Mouse (Mus musculus) urinary bladder, postnatal 36 days (tissue): ENCODE measurements around the gene Tbc1d1.
"Not testable (repeated sequence)": the region's sequence is repeated elsewhere in the genome, so short reads cannot be mapped to it uniquely, and the experiment has no call there.

Experiments
- DNase-seq, 2 experiments: peaks; one replicate each; pipeline ENCODE4 v3.0.0; 2022; ENCODE audit warnings: low spot score in 2 of 2, mixed read lengths in 1 of 2

The Tbc1d1 gene

DNA sequence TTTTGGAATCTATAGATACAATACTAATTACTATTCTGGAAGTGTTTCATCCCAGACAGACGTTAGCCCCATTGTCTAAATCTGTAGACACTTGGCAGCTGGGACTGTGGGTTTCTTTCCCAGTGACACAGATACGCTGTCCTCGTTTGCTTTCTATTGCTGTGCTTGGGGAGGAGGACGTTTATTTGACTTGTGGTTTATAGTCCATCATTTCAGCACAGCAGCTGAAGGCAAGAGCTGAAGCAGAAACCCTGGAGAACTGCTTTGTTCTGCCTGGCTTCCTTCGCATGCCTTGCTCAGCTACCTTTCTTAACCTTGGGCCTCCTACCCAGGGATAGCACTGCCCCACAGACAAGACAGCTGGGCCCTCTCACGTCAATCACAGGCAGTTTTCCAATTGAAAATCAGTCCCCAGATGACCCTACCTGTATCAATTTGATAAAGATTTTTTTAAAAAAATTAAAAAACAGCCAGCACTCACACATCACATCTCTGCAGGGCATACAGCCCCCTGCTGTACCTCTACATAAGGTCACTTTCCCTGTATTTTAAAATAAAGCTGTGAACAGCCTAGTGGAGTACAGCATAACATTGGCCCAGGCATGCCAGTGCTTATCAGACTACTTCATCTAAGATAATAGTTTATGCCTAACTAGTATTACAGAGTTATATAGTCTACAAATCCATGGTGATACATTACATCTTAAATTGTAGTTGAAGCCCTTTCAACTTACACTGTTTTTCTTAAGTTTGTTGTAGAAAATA lies 158.4 kb downstream of the Tbc1d1 start:
- no peak for DNase-seq

DNA sequence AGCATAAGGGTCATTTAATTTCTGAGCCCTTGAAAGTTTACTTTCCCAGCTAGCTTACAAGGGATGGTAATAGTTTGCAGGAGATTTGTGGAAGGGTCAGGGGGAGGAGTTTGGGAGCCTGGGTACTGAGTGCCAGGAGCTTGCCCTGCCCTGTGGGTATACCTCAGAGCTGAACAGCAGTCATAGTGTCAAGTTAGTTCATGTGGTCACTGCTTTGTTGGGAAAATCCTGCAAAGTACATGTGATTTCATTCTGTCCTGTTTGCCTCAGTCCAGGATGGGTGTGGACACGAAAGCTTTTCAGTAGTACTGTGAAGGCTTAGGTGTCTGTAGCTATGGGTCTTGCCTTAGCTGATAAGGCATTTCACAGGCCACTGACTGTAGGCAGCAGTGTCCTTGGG lies 159.0 kb downstream of the Tbc1d1 start:
- no peak for DNase-seq

DNA sequence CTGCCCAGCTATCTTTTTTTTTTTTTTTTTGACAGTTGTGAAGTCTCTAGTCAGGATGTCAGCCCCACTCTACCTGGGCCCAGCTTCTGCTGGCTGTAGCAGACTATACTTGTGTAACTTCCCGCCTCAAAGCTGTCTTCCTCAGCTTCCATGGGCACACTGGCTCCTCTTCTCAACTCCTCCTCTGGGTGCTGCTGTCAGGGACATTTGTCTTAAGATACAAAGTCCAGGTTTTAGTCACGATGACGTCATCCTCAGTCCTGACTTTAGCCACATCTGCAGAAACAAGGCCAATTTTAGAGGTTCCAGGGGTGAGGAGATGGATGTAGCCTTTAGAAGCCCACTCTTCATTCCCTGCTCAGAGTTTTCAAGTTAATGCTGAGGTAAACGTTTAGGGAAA lies 167.2 kb downstream of the Tbc1d1 start:
- no peak for DNase-seq

DNA sequence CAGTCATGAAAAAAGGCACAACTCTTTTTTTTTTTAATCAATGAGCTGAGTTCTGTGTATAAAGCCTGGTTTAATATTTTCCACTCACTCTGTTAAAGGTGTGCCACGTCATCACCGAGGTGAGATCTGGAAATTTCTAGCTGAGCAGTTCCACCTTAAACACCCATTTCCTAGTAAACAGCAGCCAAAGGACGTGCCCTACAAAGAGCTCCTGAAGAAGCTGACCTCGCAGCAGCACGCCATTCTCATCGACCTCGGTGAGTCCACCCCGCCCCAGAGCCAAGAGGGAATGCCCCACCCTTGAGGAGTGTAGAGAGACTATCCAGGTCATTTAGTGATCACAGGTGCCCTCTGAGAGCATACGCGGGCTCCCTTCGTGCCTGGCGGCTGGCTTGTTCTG lies 168.2 kb downstream of the Tbc1d1 start:
- no peak for DNase-seq

DNA sequence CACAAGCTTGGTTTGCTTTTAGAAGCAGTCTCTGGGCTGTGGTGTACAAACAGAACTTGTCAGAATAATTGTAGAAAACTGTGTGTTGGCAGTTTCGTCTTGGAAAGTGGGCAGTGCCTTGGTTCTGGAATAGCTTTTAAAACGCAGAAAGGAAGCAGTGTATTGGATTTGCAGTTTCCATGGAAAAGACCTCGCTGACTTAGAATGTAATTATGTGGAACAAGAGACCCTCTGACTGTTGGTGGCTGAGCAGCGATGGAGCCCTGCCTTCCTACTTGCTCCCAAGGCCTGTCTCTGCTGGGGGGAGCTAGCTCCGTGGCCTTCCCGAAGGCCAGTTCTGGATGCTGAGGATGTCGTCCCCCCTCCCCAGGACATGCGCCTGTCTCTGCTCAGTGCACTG lies 168.8 kb downstream of the Tbc1d1 start:
- no peak for DNase-seq

DNA sequence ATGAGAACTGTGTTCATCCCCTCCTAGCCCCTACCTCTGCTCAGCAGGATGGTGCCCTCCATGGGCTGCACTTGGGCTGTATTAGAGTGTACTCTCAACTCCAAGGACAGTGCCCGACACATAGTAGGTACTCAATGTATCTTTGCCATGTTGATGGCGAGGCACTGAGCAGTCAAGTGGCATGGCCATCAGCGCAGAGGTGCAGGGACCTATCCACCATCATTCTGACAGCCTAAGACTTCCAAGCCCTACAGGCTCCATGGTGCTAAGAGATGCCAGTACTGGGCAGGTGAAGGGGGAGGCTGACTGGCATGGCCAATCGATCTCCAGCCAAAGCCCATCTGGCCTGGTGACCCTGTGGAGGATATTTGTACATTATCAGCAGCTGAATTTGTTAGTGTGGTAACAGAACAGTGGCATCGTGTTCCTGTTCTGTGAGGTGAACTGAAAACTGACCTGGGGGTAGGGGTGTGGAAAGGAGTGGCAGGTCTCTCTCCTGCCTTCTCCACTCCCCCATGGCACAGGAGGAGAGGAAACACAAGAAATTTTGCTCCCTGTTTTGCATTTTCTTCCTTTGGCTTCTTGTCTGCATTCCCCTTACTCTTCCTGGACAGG lies 169.7 kb downstream of the Tbc1d1 start:
- no peak for DNase-seq

DNA sequence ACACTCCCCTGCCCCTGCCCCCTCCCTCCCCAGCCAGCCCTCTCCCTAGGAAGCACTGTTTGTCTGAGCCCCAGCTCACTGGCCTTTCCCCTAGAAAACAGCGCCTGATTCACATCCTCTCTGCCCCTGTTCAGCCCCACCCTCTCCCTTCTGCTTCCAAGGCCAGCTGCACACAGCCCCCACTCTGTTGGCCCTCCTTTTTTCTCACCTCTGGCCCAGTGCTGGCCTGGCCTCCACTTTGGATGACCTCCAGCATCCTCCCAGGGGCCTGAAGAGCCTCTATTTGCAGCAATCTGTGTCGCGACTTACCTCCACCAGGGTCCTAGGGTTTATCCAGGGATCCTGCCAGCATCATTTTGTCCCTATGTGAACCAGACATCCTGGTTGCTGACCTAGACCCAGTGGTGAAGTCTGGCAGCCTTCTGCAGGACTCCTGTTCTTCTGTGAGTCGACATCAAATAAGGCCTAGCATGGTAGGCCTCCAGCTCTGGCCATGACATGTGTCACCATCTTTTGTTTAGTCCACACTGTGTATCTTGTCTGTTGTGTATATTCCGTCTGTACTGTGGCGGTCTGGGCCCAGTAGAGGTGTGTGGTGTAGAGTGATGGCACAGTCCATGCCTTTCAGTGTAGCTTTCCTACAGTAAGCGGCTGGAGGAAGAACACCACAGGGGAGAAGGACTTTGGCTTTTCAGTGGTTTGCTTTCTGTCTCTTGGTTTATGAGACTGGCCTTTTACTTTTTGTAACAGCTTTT lies 170.5 kb downstream of the Tbc1d1 start:
- DNase-seq = peak in 1 of 2 experiments; percentile 85

DNA sequence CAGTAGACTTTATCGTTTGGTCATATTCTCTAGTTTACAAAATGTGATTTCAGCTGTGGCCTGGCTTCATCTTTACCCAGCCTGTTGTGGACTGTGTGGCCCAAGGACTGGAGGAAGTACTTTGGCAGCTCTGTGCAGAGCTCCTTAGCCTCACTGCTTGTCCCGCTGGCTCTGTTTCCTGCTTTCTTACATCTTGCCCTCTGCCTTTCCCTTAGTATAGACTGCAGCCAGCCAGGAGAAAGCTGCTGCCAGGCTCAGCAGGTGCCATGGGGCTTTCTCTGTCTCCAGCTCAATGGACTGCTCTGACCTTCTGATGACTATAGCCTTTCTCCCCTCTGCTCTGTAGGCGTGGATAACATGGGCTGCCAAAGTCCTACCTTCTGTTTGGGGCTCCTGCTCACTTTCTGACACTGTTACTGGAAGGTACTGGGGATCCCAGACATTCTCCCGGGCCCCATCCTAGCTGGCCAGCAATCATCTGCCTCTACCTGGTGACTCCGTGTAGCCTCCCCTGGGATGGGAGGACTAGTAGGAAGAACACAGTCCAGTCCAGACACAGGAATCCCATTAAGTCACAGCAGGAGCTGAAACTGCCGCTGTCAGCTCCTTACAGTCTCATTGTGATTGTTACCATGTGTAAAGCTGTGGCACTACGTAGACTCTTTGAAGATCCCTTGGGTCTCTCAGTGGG lies 171.3 kb downstream of the Tbc1d1 start:
- peak in 1 of 2 experiments; percentile 49 for DNase-seq

DNA sequence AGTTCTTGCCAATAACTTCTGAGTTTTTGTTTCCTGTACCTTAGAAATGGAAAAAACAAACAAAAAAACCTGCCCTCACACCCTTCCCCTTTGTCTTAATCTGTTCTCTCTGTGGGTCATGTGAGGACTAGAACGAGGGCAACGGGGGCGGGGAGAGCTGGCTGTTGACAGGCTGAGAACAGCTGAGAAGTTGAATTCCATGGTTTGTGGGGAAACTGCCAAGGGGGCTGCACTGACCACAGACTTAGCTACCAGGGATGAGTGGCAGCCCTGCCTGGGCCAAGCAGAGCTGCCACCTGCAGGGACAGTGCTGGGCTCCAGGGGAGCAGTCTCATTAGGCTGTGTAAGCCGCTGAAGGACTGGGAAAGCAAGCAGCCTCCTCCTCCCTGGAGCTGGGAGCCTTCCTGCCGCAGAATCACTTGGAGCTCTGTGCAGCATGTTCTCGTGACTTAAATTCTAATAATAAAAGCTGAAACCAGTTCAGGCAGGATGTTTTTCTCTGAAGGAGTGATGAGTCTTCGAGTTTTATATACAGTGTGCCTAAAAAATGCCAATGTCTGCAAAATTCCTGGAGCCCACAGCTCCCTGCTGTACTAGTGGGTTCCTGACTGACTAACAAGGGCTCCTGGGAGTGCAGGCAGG lies 180.8 kb downstream of the Tbc1d1 start:
- DNase-seq = peak in 1 of 2 experiments; percentile 61

DNA sequence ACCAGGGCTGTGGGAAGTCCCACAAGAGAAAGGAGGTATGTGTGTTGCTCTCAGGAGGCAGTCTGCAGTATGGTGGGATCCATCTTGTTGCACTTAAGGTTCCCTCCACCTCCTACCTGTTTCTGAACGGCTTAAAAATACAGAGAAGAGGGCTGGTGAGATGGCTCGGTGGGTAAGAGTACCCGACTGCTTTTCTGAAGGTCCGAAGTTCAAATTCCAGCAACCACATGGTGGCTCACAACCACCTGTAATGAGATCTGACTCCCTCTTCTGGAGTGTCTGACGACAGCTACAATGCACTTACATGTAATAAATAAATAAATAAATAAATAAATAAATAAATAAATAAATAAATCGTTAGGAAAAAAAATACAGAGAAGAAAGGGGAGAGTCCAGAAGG lies 182.7 kb downstream of the Tbc1d1 start:
- DNase-seq = not testable (repeated sequence)

DNA sequence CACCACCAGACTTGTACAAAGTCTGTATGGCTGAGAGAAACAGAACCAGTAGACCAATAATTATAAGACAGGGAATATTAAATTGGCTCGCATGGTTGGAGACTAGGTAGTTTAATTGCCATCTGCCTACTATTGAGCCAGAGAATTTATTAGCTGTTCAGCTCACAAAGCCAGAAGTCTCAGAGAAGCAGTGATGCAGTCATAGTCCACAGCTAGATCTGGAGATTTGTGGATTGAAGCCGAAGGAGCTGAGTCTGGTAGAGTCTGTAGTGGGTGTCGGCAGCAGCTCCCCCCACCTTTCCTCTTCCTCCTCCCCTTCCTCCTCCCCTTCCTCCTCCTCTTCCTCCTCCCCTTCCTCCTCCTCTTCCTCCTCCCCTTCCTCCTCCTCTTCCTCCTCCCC lies 184.3 kb downstream of the Tbc1d1 start:
- DNase-seq = no peak

DNA sequence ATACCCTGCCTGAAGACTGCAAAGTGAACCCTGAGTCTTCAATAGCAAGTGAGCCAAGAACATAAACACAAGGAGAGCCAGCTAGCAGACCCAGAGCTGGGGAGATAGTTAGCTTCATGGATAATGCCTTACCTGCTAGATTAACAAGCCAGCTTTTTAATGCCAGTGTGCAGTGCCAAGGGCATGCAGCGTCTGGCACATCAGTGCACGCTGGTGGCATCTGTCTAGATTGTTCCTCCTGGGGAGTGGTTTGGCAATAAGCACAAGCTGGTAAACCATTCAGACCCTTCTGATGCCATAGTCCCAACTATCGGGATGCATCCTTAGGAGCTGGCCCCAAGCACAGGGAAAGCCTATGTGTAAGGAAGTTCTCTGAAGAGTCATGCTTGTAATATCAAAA lies 185.6 kb downstream of the Tbc1d1 start:
- no peak for DNase-seq

DNA sequence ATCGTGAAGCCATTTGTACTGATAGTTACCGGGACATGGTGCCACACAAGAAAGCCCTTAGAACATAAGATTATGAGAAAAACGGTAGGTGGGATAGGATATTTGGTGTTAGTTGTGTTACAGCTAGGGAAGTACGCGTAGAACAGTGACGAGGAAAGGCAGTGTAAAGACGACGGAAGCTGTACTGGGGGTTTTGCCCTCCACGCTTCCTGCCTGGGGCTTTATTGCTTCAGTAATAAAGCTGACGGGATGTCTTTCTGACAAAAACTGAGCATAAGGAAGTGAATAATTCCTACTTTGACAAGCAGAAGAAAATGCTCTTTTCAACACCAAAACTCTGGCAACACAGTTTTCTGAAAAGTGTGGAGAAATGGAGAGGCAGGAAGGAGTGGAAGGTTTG lies 186.0 kb downstream of the Tbc1d1 start:
- DNase-seq = no peak

DNA sequence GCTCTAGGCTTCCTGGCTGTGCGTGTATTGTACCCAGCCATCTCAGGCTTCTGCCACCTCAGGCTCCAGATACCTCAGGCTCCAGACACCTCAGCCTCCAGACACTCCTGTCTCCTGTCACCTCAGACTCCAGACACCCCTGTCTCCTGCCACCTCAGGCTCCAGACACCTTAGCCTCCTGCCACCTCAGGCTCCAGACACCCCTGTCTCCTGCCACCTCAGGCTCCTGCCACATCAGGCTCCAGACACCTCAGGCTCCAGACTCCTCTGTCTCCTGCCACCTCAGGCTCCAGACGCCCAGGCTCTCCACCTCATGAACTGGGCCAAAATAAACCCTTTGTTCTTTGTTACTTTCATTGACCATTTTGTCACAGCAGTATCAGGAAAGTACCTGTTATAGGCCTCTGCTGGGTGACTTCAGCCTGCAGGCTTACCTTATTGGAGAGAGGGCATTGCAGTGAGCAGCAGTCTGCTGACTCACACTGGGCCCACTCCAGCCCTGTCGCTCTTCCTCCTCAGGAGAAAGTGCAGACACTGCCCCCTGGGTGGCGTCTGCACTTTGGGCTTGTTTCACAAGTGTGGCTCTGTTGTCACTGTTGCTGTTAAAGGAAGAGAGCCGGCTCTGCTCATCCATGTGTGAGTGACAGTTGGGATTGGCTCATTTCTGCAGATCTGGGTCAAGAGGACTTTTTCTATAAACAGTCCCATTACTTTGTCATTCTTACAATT lies 188.0 kb downstream of the Tbc1d1 start:
- DNase-seq = peak in 1 of 2 experiments; percentile 57

DNA sequence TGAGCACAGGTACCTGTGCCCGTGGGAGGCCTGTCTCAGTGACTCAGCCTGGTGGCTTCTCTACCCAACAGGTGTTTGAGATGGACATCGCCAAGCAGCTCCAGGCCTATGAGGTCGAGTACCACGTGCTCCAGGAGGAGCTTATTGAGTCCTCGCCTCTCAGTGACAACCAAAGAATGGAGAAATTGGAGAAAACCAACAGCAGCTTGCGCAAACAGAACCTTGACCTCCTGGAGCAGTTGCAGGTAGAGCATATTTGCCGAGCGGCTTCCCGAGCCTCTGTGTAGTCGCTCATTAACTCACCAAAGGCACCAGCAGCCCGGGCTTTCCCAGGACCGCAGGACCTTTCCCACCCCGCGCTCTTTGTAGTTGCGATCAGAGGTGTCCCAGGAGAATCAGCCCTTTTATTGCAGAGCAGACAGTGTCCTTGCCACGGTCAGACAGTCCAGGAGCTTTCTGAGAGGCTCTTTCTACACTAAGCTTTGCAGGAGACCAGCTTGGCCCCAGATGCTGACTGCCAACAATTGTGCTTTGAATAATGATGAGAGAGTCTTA lies 189.2 kb downstream of the Tbc1d1 start:
- DNase-seq = peak in 1 of 2 experiments; percentile 42

DNA sequence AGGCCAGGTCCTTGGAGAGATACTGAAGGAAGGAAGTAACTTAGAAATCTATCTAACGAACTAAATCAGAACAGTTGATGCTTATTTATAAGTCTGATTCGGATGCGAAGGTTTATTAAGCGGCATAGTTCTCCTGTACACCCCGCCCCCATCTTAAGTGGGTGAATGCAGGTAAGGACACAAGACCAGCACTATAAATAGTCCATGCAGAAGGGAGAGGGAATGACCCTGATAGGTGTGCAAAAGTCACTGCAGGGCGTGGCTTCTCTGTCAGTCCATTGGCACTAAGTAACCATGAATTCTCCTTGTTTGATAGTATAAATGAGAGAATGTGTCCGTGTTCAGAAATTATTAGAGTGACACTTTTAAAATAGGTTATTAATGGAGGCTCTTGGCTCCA lies 189.7 kb downstream of the Tbc1d1 start:
- no peak for DNase-seq

DNA sequence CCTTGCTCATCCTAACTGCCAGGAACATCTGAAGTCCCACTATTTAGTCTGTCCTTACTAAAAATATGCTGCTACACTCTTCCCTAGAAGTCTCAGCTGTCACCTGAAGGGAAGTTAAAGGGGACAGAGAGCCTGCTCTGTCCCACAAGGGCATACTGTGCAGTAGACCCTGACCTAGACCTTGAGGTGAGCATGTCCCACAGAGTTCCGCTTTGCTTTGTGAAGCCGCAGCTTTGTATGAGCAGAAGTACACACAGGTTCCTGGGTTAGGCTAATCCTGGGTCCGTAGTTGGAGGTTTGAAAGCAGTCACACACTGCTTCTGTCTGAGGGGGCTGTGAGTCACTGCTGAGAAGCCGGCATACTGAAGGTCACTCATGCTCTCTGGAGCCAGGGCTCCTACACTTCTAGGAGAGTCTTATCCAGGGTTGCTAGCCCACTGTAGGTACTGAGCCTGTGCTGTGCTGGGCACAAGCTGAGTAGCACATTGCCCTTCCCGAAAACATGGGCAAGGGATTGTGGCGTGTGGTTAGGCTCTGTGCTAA lies 190.3 kb downstream of the Tbc1d1 start:
- no peak for DNase-seq

DNA sequence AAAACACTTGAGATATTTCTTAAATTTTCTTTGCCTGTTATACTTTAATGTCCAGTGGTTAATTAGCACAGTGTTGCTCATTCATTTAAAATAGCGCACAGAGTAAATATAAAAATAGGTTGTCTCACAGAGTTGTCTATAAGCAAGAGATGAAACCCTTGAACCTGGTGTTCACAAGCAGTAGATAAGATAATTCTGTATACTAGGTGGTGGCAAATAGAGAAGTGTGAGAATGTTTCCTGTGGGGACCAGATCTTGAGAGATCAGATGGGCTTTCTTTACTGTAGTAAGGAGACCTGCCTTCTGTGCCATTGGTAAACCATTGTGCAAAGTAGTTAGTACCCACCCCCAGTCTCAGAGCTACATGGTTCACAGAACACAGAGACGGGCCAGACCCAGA lies 192.1 kb downstream of the Tbc1d1 start:
- no peak for DNase-seq

DNA sequence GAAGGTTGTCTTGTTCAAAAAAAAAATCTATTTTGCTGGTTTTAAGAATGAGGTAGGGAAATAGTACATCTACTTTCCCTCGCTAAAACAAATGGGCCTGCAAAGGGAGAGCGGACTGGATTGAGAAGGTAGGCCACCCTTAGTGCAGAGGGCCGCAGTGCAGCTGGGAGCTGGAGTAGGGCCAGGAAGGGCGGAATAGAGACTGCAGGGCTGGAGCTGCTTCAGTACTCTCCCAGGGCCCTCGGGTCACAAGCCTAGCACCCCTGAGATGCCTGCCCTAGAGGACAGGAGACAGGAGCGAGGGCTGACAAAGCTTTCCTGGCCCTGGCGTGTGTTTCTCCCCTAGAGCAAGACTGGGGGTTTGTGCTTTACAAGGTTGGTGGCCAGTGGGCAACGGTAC lies 192.7 kb downstream of the Tbc1d1 start:
- DNase-seq = no peak

DNA sequence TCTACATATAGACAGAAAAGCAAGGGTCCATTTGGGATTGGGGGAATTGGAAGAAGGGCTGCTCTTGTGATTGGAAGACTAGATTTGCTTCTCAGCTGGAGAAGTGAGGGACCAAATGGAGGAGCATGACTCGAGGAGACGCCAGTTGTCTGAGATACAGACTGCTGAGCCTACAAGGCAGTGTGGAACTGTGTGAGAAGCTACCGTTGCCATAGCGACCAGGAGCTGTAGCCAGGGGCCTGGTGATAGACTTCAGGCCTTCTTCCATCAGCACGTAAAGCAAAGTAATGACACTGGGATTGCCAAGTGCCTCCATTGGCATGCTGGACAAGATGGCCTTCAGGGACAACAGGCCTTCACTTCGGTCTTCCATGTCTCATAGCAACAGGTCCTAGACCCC lies 195.9 kb downstream of the Tbc1d1 start:
- DNase-seq = no peak
